Mouse (Mus musculus) thymus, adult 2 months (tissue): Measurements from ENCODE around the gene Tril.

Experiments used
- CTCF ChIP-seq: fragments of 200-500 bp; IDR thresholded peaks from 2 replicates; pipeline ENCODE4 v1.5.1; 2012; ENCODE audit warnings: mild to moderate bottlenecking, control low read depth, low read length, moderate library complexity, borderline replicate concordance; ENCODE audit not compliant: control insufficient read depth, poor library complexity, insufficient read depth; ENCODE audit errors: extremely low read depth
- POLR2A ChIP-seq: fragments of 200-500 bp; IDR thresholded peaks from 2 replicates; pipeline ENCODE4 v1.6.1; 2012; ENCODE audit warnings: mild to moderate bottlenecking, low read length, control low read depth, moderate library complexity; ENCODE audit not compliant: control insufficient read depth, poor library complexity, insufficient read depth; ENCODE audit errors: extremely low read depth

DNA sequence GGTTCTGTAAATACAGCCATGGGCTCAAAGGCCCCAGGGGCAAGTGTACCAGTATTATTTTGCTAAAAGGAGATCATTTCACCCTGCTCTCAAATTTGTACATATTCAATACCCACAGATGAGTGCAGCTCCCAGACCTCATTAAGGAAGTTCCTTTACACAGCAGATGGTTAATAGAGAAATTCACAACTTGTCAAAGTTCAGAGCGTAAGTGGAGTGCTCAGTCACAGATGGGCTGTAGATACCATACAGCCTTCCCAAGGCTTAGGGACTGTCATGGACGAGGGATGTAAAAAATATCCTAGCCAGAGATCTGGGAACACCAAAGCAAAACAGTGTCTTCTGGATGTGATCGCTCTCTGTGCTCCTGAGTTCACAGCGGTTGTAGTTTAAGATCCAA lies 52.4 kb downstream of the Tril start:
- no peak for TF ChIP-seq CTCF
- TF ChIP-seq POLR2A = no peak
